Mouse (Mus musculus): ENCODE measurements around the gene Pdcd2l. TPM values are rescaled to one million over a fixed set of nuclear protein-coding genes. Genes with fewer than 3 reads are reported as not detected.

Pdcd2l gene
- polyA plus RNA-seq (2012; rRNA removed; ENCODE audit: low replicate concordance): 12.8 and 18.8 TPM in 2 replicates

DNA sequence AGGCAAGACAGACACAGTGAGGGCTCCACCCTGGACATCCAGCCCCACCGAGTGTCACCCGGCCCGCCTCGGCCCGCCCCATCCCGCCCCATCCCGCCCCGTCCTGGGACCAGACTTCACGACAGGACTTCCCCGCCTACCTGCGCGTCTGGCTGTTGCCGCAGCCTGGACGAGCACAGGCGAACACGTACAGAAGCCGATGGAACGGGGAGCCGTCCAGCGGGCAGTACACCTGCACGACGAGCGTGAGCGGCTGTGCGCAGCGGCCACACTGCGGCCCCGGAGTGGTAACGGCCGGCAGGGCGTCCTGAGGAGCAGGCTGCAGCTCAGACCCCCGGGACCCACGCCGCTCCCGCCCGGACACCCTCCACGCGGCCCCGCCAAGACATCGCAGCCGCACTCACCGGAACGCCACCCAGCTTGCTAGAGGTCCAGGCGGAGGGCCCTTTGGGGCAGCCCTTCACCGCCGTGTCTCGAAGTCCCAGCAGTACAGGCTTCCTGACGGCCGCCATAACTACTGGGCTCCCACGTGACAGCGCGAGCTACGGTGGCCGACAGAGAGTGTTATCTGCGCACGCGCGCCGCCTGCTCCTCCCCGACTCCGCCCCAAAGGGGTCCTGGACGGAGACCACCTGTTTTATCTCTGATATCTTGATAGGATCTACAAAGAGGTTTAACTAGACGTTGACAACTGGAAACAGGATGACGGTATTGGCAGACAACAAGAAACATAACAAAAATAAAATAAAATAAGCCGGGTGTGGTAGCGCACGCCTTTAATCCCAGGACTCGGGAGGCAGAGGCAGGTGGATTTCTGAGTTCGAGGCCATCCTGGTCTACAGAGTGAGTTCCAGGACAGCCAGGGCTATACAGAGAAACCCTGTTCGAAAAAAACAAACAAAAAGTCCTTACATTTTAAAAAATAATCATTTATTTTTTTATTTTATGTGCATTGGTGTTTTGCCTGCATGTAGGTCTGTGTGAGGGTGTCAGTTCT, at the start of gene Pdcd2l:
Gene Pdcd2l, minus strand, starts transcription at position 530 of the 997 bp plus-strand sequence.

DNA sequence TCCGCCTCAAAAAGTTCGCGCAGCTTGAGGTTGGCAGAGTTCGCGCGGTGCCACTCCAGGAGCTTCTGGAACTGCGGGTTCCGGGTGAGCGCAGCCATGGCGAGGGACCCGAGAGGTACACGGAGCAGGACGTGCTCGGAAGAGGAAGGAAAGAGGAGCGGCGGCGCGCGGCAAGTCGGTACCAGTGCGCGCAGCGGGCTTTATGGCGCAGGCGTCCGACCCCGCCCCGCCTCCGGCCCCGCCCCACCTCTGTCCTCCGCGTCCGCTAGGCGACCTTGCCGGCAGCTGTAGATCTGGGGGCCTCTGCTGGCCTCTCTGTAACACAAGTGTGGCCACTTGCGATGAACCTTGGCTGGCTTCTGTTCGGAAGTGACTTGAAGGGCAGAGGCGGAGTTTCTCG, 33.7 kb upstream of the Pdcd2l start, which contains the start of gene Gpi1:
Gene Gpi1, minus strand, starts transcription at position 221 of the 400 bp plus-strand sequence.

DNA sequence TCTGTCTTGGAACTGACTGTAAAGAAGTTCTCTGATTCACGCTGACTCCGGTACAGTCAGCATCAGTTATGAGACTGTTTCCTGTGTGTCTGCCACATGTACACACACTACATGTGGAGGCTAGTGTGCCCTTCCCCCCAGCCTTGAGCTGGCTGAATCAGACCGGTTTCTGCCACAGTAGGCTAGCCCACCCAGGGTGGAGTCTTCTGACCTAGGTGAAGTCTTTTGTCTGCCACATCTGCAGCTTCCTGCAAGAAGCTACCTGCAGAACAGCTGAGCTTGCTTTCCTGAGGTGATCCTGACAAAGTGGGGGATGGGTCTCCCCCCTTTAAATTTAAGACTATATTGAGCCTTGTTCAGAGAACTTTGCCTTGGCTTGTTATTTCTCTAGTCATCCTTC, 27.0 kb downstream of the Pdcd2l start, which contains the start of gene Uba2:
Gene Uba2, minus strand, starts transcription at position 146 of the 400 bp plus-strand sequence.

Other genes with a start within 250 kb of the Pdcd2l start
- gene Scgb2b27, start 182.7 kb downstream of the Pdcd2l start, polyA plus RNA-seq (2012; rRNA removed; ENCODE audit: low replicate concordance): not detected in 2 replicates
- not detected in 2 replicates for gene Scgb1b27, start 175.2 kb downstream of the Pdcd2l start, polyA plus RNA-seq (2012; rRNA removed; ENCODE audit: low replicate concordance)
- gene Scgb1b30, start 101.2 kb downstream of the Pdcd2l start, polyA plus RNA-seq (2012; rRNA removed; ENCODE audit: low replicate concordance): not detected in 2 replicates
- 14.5 and 16.8 TPM in 2 replicates for gene Wtip, start 63.4 kb downstream of the Pdcd2l start, polyA plus RNA-seq (2012; rRNA removed; ENCODE audit: low replicate concordance)
- gene Uba2, start 27.1 kb downstream of the Pdcd2l start, polyA plus RNA-seq (2012; rRNA removed; ENCODE audit: low replicate concordance): 9.0 and 9.9 TPM in 2 replicates
- 459 and 493 TPM in 2 replicates for gene Gpi1, start 33.7 kb upstream of the Pdcd2l start, polyA plus RNA-seq (2012; rRNA removed; ENCODE audit: low replicate concordance)
- gene Gm6096, start 54.4 kb upstream of the Pdcd2l start, polyA plus RNA-seq (2012; rRNA removed; ENCODE audit: low replicate concordance): not detected in 2 replicates
- gene 4931406P16Rik, start 116.9 kb upstream of the Pdcd2l start, polyA plus RNA-seq (2012; rRNA removed; ENCODE audit: low replicate concordance): 8.2 and 14.6 TPM in 2 replicates
- gene Lsm14a, start 196.7 kb upstream of the Pdcd2l start, polyA plus RNA-seq (2012; rRNA removed; ENCODE audit: low replicate concordance): 15.2 and 15.8 TPM in 2 replicates

Data from duodenum, adult 2 months (tissue).